8 mouse cellular contexts compared by ENCODE assay signal in the genomic region with DNA sequence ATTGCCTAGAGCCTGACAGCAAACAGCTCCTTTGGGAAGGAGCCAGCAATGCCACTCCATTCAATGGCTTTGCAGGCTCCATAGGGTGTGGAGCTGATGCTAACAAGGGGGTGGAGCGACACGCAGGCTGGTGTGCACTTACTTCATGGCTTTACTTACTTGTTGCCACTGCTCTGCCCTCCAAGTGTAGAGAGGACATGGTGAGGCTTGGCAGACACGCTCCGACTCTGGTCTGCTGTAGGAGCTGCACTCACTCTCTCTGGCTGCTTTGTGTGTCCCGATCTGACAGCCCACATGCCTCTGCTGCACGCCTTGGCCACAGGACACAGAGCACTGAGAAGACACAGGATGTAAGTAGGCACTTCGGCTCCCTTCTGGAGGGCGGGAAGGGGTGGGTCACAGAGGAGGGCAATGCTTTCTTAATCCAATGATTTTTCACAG. TPM values are rescaled to one million over a fixed set of nuclear protein-coding genes. Genes with fewer than 3 reads are reported as not detected.
DNase-seq lines count a peak whose midpoint lies in the region; ATAC-seq and TF ChIP-seq lines count a peak whose summit lies in the region.

Gene A730049H05Rik (plus strand): TSS at position 168 of the 441 bp plus-strand sequence.

- peaks cover 10% of the 10 kb centered on the region for H3K9me3 ChIP-seq in megakaryocyte, embryonic 14.5 days
- H3K9me3 ChIP-seq in hindbrain, embryonic 10.5 days, result no peaks in the 10 kb centered on the region
- H3K9me3 ChIP-seq in lung, embryonic 16.5 days (ENCODE audit: control insufficient read depth, low read length), result no peaks in the 10 kb centered on the region
- no peaks in the 10 kb centered on the region for H3K9me3 ChIP-seq in stomach, postnatal 0 days (ENCODE audit: control insufficient read depth, low read length)

- no peaks in the 10 kb centered on the region for H3K36me3 ChIP-seq in megakaryocyte, embryonic 14.5 days (replicated peaks; ENCODE audit: low read length)
- no peaks in the 10 kb centered on the region for H3K36me3 ChIP-seq in hindbrain, embryonic 10.5 days
- H3K36me3 ChIP-seq in lung, embryonic 16.5 days (ENCODE audit: control insufficient read depth, insufficient read depth, low read length), result peaks cover 9% of the 10 kb centered on the region; the same call in 1 of the 2 replicates
- no peaks in the 10 kb centered on the region for H3K36me3 ChIP-seq in stomach, postnatal 0 days (ENCODE audit: control insufficient read depth, insufficient read depth, low read length)

- ATAC-seq in megakaryocyte, adult 5-6 weeks (ENCODE audit: poor library complexity, severe bottlenecking), result no peak
- peak; percentile 88 for ATAC-seq in lung, embryonic 16.5 days (ENCODE audit: low read depth)
- ATAC-seq in stomach, postnatal 0 days (ENCODE audit: low FRiP score, low TSS enrichment), result peak; percentile 68

- whole genome bisulfite sequencing in hindbrain, embryonic 10.5 days, result 9% methylated on average over 8 of the region's 8 CpGs
- 35% methylated on average over 8 of the region's 8 CpGs for WGBS in lung, embryonic 16.5 days
- WGBS in stomach, postnatal 0 days, result 19% methylated on average over 8 of the region's 8 CpGs

- TF ChIP-seq EP300 in stomach, postnatal 0 days (optimal IDR thresholded peaks at IDR 0.05), result no peak

- H3K9ac ChIP-seq in lung, embryonic 16.5 days (ENCODE audit: low read length), result no peak within 1 kb of the TSS
- no peak within 1 kb of the TSS for H3K9ac ChIP-seq in stomach, postnatal 0 days (ENCODE audit: low read length)

- TF ChIP-seq CTCF in stomach, postnatal 0 days (IDR thresholded peaks at IDR 0.05; ENCODE audit: low read depth), result no peak

- H3K27me3 ChIP-seq in megakaryocyte, embryonic 14.5 days (replicated peaks), result no peaks in the 10 kb centered on the region
- H3K27me3 ChIP-seq in hindbrain, embryonic 10.5 days (ENCODE audit: insufficient read depth, poor library complexity, severe bottlenecking), result peaks cover 35% of the 10 kb centered on the region
- no peaks in the 10 kb centered on the region for H3K27me3 ChIP-seq in lung, embryonic 16.5 days (ENCODE audit: control insufficient read depth, insufficient read depth, low read depth, low read length)
- H3K27me3 ChIP-seq in stomach, postnatal 0 days (ENCODE audit: control insufficient read depth, insufficient read depth, low read length), result no peaks in the 10 kb centered on the region

- H3K27ac ChIP-seq in hindbrain, embryonic 10.5 days, result 0 out of 2 replicates have a peak within 1 kb of the TSS, but pooled peaks have one; percentile 62
- peak within 1 kb of the TSS; percentile 69 for H3K27ac ChIP-seq in lung, embryonic 16.5 days (ENCODE audit: low read length)
- no peak within 1 kb of the TSS for H3K27ac ChIP-seq in stomach, postnatal 0 days (replicated peaks)

- H3K4me3 ChIP-seq in megakaryocyte, embryonic 14.5 days (replicated peaks), result peak within 1 kb of the TSS; percentile 66
- H3K4me3 ChIP-seq in hindbrain, embryonic 10.5 days, result peak within 1 kb of the TSS; percentile 20; the same call in 1 of the 2 replicates
- peak within 1 kb of the TSS; percentile 18; the same call in 1 of the 2 replicates for H3K4me3 ChIP-seq in lung, embryonic 16.5 days (ENCODE audit: low read length)
- no peak within 1 kb of the TSS for H3K4me3 ChIP-seq in stomach, postnatal 0 days (ENCODE audit: low read depth, low read length)

- H3K4me1 ChIP-seq in megakaryocyte, embryonic 14.5 days, result no peaks in the 10 kb centered on the region
- H3K4me1 ChIP-seq in hindbrain, embryonic 10.5 days (replicated peaks), result peaks cover 37% of the 10 kb centered on the region
- peaks cover 11% of the 10 kb centered on the region for H3K4me1 ChIP-seq in lung, embryonic 16.5 days (replicated peaks; ENCODE audit: control insufficient read depth, insufficient read depth, low read length)
- H3K4me1 ChIP-seq in stomach, postnatal 0 days (replicated peaks; ENCODE audit: control insufficient read depth, insufficient read depth), result no peaks in the 10 kb centered on the region

- H3K4me2 ChIP-seq in lung, embryonic 16.5 days (ENCODE audit: low read depth, low read length), result peak within 1 kb of the TSS; percentile 38; the same call in 1 of the 2 replicates
- 0 out of 2 replicates have a peak within 1 kb of the TSS, but pooled peaks have one; percentile 20 for H3K4me2 ChIP-seq in stomach, postnatal 0 days (replicated peaks; ENCODE audit: low read depth)

- DNase-seq in hindbrain, embryonic 10.5 days (ENCODE audit: low spot score), result peak; percentile 24
- peak; percentile 44 for DNase-seq in stomach, postnatal 0 days (ENCODE audit: low spot score)
- DNase-seq in adrenal gland, adult 2 months, result no peak
- DNase-seq in natural killer cell, adult 2 months (ENCODE audit: low spot score in 2 of 2), result no peak
- DNase-seq in thymus, postnatal 36 days, result no peak

RNA-seq across cellular contexts. Expression of gene A730049H05Rik, which starts in this region (rescaled TPM):
- polyA plus RNA-seq in megakaryocyte, embryonic 14.5 days (2012; ENCODE audit: insufficient read depth, low replicate concordance), result not detected in 2 replicates
- total RNA-seq in megakaryocyte, adult 5-6 weeks (2015), result not detected in 2 replicates
- total RNA-seq in megakaryocyte, adult 5-6 weeks (2017), result not detected in 2 replicates
- polyA plus RNA-seq in hindbrain, embryonic 10.5 days (2016; fragmentation: Nextera tagmentation; extraction: Ambion mirVana), result 0.30 and 0.90 TPM in 2 replicates
- polyA plus RNA-seq in lung, embryonic 16.5 days (2015; fragmentation: Nextera tagmentation; extraction: Ambion mirVana), result 0.73 and 1.0 TPM in 2 replicates
- polyA plus RNA-seq in stomach, postnatal 0 days (2015; fragmentation: Nextera tagmentation; extraction: Ambion mirVana), result 0.50 and 0.70 TPM in 2 replicates
- 1 to 10 TPM; 1.9 to 5.3 TPM for total RNA-seq in adrenal gland, adult 2 months (2021)
- 0.10 and 0.24 TPM in 2 replicates for polyA plus RNA-seq in adrenal gland, adult 2 months (2012; rRNA removed)

Comparison
In these comparisons a context has a peak if more than half of its experiments do, and no peak if none do; other contexts are left out.
1. Peak in DNase-seq, H3K4me3 ChIP-seq and H3K27ac ChIP-seq in hindbrain, embryonic 10.5 days; RNA of the gene not detected or under 1 TPM.
2. Peak in DNase-seq, ATAC-seq and H3K4me2 ChIP-seq in stomach, postnatal 0 days; RNA of the gene not detected or under 1 TPM.